20 mouse cellular contexts compared by ENCODE assay signal in the genomic region with DNA sequence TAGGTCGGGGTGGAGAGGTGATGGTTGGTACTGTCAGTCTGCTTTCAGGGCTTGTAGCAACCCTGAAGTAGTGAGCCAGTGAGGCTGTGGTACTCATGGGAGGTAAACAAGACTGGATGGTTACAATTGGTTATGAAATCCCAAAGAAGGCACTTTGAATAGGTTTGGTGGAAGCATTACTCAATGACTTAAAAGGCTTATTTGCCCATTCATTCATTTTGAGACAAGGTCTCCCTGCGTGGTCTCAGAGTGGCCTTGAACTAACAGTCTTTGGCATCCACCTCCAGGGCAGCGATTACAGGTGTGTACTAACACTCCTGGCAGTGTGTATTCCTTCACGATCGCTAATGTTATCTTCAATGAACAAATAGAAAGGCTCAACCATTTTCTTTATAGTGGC. TPM values are rescaled to one million over a fixed set of nuclear protein-coding genes. Genes with fewer than 3 reads are reported as not detected.
A peak's percentile ranks its signal among the peaks of the same experiment; 100 is the strongest.
DNase-seq lines count a peak whose midpoint lies in the region; ATAC-seq and TF ChIP-seq lines count a peak whose summit lies in the region.
"Had no signal": no experiment of that assay in that cellular context is flagged by ENCODE, and none has a peak within 500 bp of the region (broad histone marks: within the 10 kb centered on the region; RNA-seq: fewer than 3 reads in every experiment).

No protein-coding gene starts in this region.

- peaks cover 38% of the 10 kb centered on the region for H3K4me1 ChIP-seq in liver, embryonic 16.5 days (ENCODE audit: control insufficient read depth, low read depth, low read length)
- peaks cover 79% of the 10 kb centered on the region for H3K4me1 ChIP-seq in liver, embryonic 12.5 days
- peaks cover 10% of the 10 kb centered on the region for H3K4me1 ChIP-seq in midbrain, embryonic 11.5 days (ENCODE audit: control insufficient read depth, insufficient read depth, low read length)
- H3K4me1 ChIP-seq in midbrain, embryonic 13.5 days (replicated peaks): peaks cover 51% of the 10 kb centered on the region
- peaks cover 24% of the 10 kb centered on the region for H3K4me1 ChIP-seq in small intestine, adult 2 months (ENCODE audit: control insufficient read depth, insufficient read depth, insufficient read length, low read length)

- WGBS in liver, embryonic 16.5 days (ENCODE audit: insufficient replicate concordance): 65% methylated on average over 5 of the region's 5 CpGs
- WGBS in liver, embryonic 12.5 days (ENCODE audit: insufficient replicate concordance): 79% methylated on average over 5 of the region's 5 CpGs
- 88% methylated on average over 5 of the region's 5 CpGs for WGBS in midbrain, embryonic 11.5 days
- 90% methylated on average over 5 of the region's 5 CpGs for WGBS in midbrain, embryonic 13.5 days
- WGBS in small intestine, adult 2 months: 27% methylated on average over 5 of the region's 5 CpGs

- 0 out of 2 replicates have a peak overlapping the region, but pooled peaks have one; percentile 12 for H3K27ac ChIP-seq in liver, embryonic 16.5 days (ENCODE audit: low read length)
- H3K27ac ChIP-seq in liver, embryonic 12.5 days: no peak overlapping the region
- H3K27ac ChIP-seq in midbrain, embryonic 11.5 days (ENCODE audit: low read depth, low read length): no peak overlapping the region
- no peak overlapping the region for H3K27ac ChIP-seq in midbrain, embryonic 13.5 days
- H3K27ac ChIP-seq in small intestine, adult 2 months (ENCODE audit: insufficient read depth, low read depth, low read length): peak overlapping the region; percentile 6; the same call in 1 of the 2 replicates
- H3K27ac ChIP-seq: embryonic facial prominence, embryonic 13.5 days; forebrain, embryonic 12.5 days; heart, embryonic 10.5 days; hindbrain, embryonic 12.5 days had no signal

- no peak overlapping the region for H3K4me2 ChIP-seq in liver, embryonic 16.5 days (ENCODE audit: low read depth, low read length)
- H3K4me2 ChIP-seq in liver, embryonic 12.5 days: no peak overlapping the region
- H3K4me2 ChIP-seq in midbrain, embryonic 11.5 days: no peak overlapping the region
- H3K4me2 ChIP-seq in midbrain, embryonic 13.5 days (replicated peaks): no peak overlapping the region
- H3K4me2 ChIP-seq: embryonic facial prominence, embryonic 13.5 days; forebrain, embryonic 12.5 days; hindbrain, embryonic 12.5 days had no signal

- H3K36me3 ChIP-seq in liver, embryonic 16.5 days (ENCODE audit: control insufficient read depth, insufficient read depth): no peaks in the 10 kb centered on the region; the same call in 1 of the 2 replicates
- peaks cover 18% of the 10 kb centered on the region for H3K36me3 ChIP-seq in liver, embryonic 12.5 days
- no peaks in the 10 kb centered on the region for H3K36me3 ChIP-seq in midbrain, embryonic 11.5 days (ENCODE audit: control insufficient read depth, insufficient read depth, low read length)
- no peaks in the 10 kb centered on the region for H3K36me3 ChIP-seq in midbrain, embryonic 13.5 days
- H3K36me3 ChIP-seq in small intestine, adult 2 months (ENCODE audit: control insufficient read depth, insufficient read depth, low read length): no peaks in the 10 kb centered on the region; the same call in 1 of the 2 replicates
- H3K36me3 ChIP-seq: forebrain, embryonic 12.5 days; hindbrain, embryonic 12.5 days had no signal

- no peak for ATAC-seq in liver, embryonic 16.5 days (ENCODE audit: low read depth)
- ATAC-seq in liver, embryonic 12.5 days: no peak
- no peak for ATAC-seq in midbrain, embryonic 11.5 days (ENCODE audit: low FRiP score)
- no peak for ATAC-seq in midbrain, embryonic 13.5 days
- no peak for ATAC-seq in megakaryocyte-erythroid progenitor cell, adult 5-6 weeks (replicated peaks; ENCODE audit: low FRiP score, low TSS enrichment, poor library complexity, severe bottlenecking)
- ATAC-seq: forebrain, embryonic 16.5 days had no signal

- no peak for TF ChIP-seq CTCF in small intestine, adult 2 months (IDR thresholded peaks at IDR 0.05; ENCODE audit: extremely low read depth, insufficient read length, insufficient replicate concordance, low read depth, low read length)

- H3K9ac ChIP-seq in liver, embryonic 16.5 days (ENCODE audit: low read depth, low read length): no peak overlapping the region
- no peak overlapping the region for H3K9ac ChIP-seq in liver, embryonic 12.5 days
- H3K9ac ChIP-seq in midbrain, embryonic 11.5 days (ENCODE audit: low read length): no peak overlapping the region
- H3K9ac ChIP-seq in midbrain, embryonic 13.5 days (replicated peaks): no peak overlapping the region
- H3K9ac ChIP-seq: embryonic facial prominence, embryonic 13.5 days; forebrain, embryonic 12.5 days; hindbrain, embryonic 12.5 days had no signal

- H3K27me3 ChIP-seq in liver, embryonic 16.5 days (ENCODE audit: control insufficient read depth, insufficient read depth, low read depth, low read length): no peaks in the 10 kb centered on the region
- H3K27me3 ChIP-seq in liver, embryonic 12.5 days (replicated peaks): no peaks in the 10 kb centered on the region
- no peaks in the 10 kb centered on the region for H3K27me3 ChIP-seq in midbrain, embryonic 11.5 days (ENCODE audit: control insufficient read depth, insufficient read depth, low read length)
- H3K27me3 ChIP-seq in midbrain, embryonic 13.5 days: no peaks in the 10 kb centered on the region
- no peaks in the 10 kb centered on the region for H3K27me3 ChIP-seq in small intestine, adult 2 months (ENCODE audit: control insufficient read depth, insufficient read depth, low read length)
- H3K27me3 ChIP-seq: embryonic facial prominence, embryonic 13.5 days; forebrain, embryonic 12.5 days; hindbrain, embryonic 12.5 days had no signal

- peak; percentile 7 for DNase-seq in adrenal gland, postnatal 10 days
- no peak for DNase-seq in adrenal gland, postnatal 25 days
- peak; percentile 72 for DNase-seq in midbrain, embryonic 11.5 days (ENCODE audit: low spot score, missing footprints)
- DNase-seq: cerebellum, adult 18-20 months; cerebellum, adult 9-11 months; cerebellum, postnatal 36 days; gastrocnemius, postnatal 10 days; heart, adult 18-20 months; heart, postnatal 10 days; heart, postnatal 4 days had no signal

- H3K4me3 ChIP-seq in liver, embryonic 16.5 days (ENCODE audit: low read depth, low read length): no peak overlapping the region
- no peak overlapping the region for H3K4me3 ChIP-seq in liver, embryonic 12.5 days
- no peak overlapping the region for H3K4me3 ChIP-seq in midbrain, embryonic 11.5 days (ENCODE audit: low read depth, low read length)
- H3K4me3 ChIP-seq in midbrain, embryonic 13.5 days (replicated peaks): no peak overlapping the region
- H3K4me3 ChIP-seq in small intestine, adult 2 months (ENCODE audit: low read depth, low read length): no peak overlapping the region
- H3K4me3 ChIP-seq: embryonic facial prominence, embryonic 13.5 days; forebrain, embryonic 12.5 days; heart, embryonic 10.5 days; hindbrain, embryonic 12.5 days had no signal

- H3K9me3 ChIP-seq in liver, embryonic 16.5 days (replicated peaks; ENCODE audit: control insufficient read depth, low read length): no peaks in the 10 kb centered on the region
- H3K9me3 ChIP-seq in liver, embryonic 12.5 days (replicated peaks): no peaks in the 10 kb centered on the region
- H3K9me3 ChIP-seq in midbrain, embryonic 11.5 days (ENCODE audit: control insufficient read depth, low read length): no peaks in the 10 kb centered on the region
- no peaks in the 10 kb centered on the region for H3K9me3 ChIP-seq in midbrain, embryonic 13.5 days
- H3K9me3 ChIP-seq: embryonic facial prominence, embryonic 13.5 days; forebrain, embryonic 12.5 days; heart, embryonic 10.5 days; hindbrain, embryonic 12.5 days had no signal

- no peak for TF ChIP-seq POLR2A in small intestine, adult 2 months (IDR thresholded peaks at IDR 0.05; ENCODE audit: low read depth, low read length)

RNA-seq across cellular contexts. Expression of gene Usp33, which starts 4.7 kb away (rescaled TPM):
- 10 to 100 TPM; 65.4 to 80.7 TPM for total RNA-seq in adrenal gland, postnatal 10 days (2021)
- 121 and 126 TPM in 2 replicates for total RNA-seq in adrenal gland, postnatal 25 days (2021)
- 20.2 and 22.0 TPM in 2 replicates for polyA plus RNA-seq in liver, embryonic 16.5 days (2015; fragmentation: Nextera tagmentation; extraction: Ambion mirVana)
- 30.1 and 30.9 TPM in 2 replicates for polyA plus RNA-seq in liver, embryonic 12.5 days (2016; fragmentation: Nextera tagmentation; extraction: Ambion mirVana)
- 65.6 and 73.2 TPM in 2 replicates for polyA plus RNA-seq in midbrain, embryonic 11.5 days (2014; fragmentation: Nextera tagmentation; extraction: Ambion mirVana)
- polyA plus RNA-seq in midbrain, embryonic 13.5 days (2015; fragmentation: Nextera tagmentation; extraction: Ambion mirVana): 79.1 and 85.8 TPM in 2 replicates
- 6.5 and 12.4 TPM in 2 replicates for polyA plus RNA-seq in small intestine, adult 2 months (2012; rRNA removed)
- total RNA-seq in megakaryocyte-erythroid progenitor cell, adult 5-6 weeks (2014; fragmentation: Nextera tagmentation): 56.1 and 105 TPM in 2 replicates
- total RNA-seq in megakaryocyte-erythroid progenitor cell, adult 5-6 weeks (2017): 93.4 and 95.7 TPM in 2 replicates

RNA-seq across cellular contexts. Expression of gene Miga1, which starts 10.8 kb away (rescaled TPM):
- 10 to 100 TPM; 11.3 to 11.8 TPM for total RNA-seq in adrenal gland, postnatal 10 days (2021)
- 6.3 and 10.8 TPM in 2 replicates for total RNA-seq in adrenal gland, postnatal 25 days (2021)
- 3.8 and 4.3 TPM in 2 replicates for polyA plus RNA-seq in liver, embryonic 16.5 days (2015; fragmentation: Nextera tagmentation; extraction: Ambion mirVana)
- 7.1 and 9.1 TPM in 2 replicates for polyA plus RNA-seq in liver, embryonic 12.5 days (2016; fragmentation: Nextera tagmentation; extraction: Ambion mirVana)
- 19.3 and 21.8 TPM in 2 replicates for polyA plus RNA-seq in midbrain, embryonic 11.5 days (2014; fragmentation: Nextera tagmentation; extraction: Ambion mirVana)
- 18.1 TPM in 2 replicates for polyA plus RNA-seq in midbrain, embryonic 13.5 days (2015; fragmentation: Nextera tagmentation; extraction: Ambion mirVana)
- 2.9 and 6.7 TPM in 2 replicates for polyA plus RNA-seq in small intestine, adult 2 months (2012; rRNA removed)
- total RNA-seq in megakaryocyte-erythroid progenitor cell, adult 5-6 weeks (2014; fragmentation: Nextera tagmentation): 16.9 and 18.8 TPM in 2 replicates
- total RNA-seq in megakaryocyte-erythroid progenitor cell, adult 5-6 weeks (2017): 18.9 and 26.8 TPM in 2 replicates

RNA-seq across cellular contexts. Expression of gene Zzz3, which starts 44.3 kb away (rescaled TPM):
- total RNA-seq in adrenal gland, postnatal 10 days (2021): 10 to 100 TPM; 35.9 to 37.6 TPM
- 37.3 and 45.0 TPM in 2 replicates for total RNA-seq in adrenal gland, postnatal 25 days (2021)
- 11.3 and 12.3 TPM in 2 replicates for polyA plus RNA-seq in liver, embryonic 16.5 days (2015; fragmentation: Nextera tagmentation; extraction: Ambion mirVana)
- 23.5 and 25.7 TPM in 2 replicates for polyA plus RNA-seq in liver, embryonic 12.5 days (2016; fragmentation: Nextera tagmentation; extraction: Ambion mirVana)
- polyA plus RNA-seq in midbrain, embryonic 11.5 days (2014; fragmentation: Nextera tagmentation; extraction: Ambion mirVana): 62.2 and 63.1 TPM in 2 replicates
- 36.3 and 40.4 TPM in 2 replicates for polyA plus RNA-seq in midbrain, embryonic 13.5 days (2015; fragmentation: Nextera tagmentation; extraction: Ambion mirVana)
- polyA plus RNA-seq in small intestine, adult 2 months (2012; rRNA removed): 8.3 and 13.3 TPM in 2 replicates
- 66.1 and 66.2 TPM in 2 replicates for total RNA-seq in megakaryocyte-erythroid progenitor cell, adult 5-6 weeks (2014; fragmentation: Nextera tagmentation)
- 70.7 and 92.4 TPM in 2 replicates for total RNA-seq in megakaryocyte-erythroid progenitor cell, adult 5-6 weeks (2017)

Comparison
In these comparisons a context has a peak if more than half of its experiments do, and no peak if none do; other contexts are left out.
1. H3K27ac ChIP-seq: peak in liver, embryonic 16.5 days (single experiment) and small intestine, adult 2 months (single experiment); none in liver, embryonic 12.5 days (single experiment), midbrain, embryonic 11.5 days (single experiment) and midbrain, embryonic 13.5 days (single experiment).